Mouse (Mus musculus) hindbrain, postnatal 0 days (tissue): ENCODE measurements at regions not wholly inside any gene's neighbourhood (a gene's known extent, or its start where the extent isn't known, plus 50 kb on each side); places are given as distances from the start of the nearest gene placed in this dataset.
A peak's percentile ranks its signal among the peaks of the same experiment; 100 is the strongest.

ENCODE experiments used
- ATAC-seq: fragments of 200-750 bp; cut with Nextera tagmentation; 2 replicates; pipeline ENCODE4 v1.8.0; 2017; ENCODE audit warnings: mild to moderate bottlenecking, moderate TSS enrichment, moderate library complexity
- DNase-seq: peaks from one replicate; pipeline ENCODE4 v3.0.0-alpha.2; 2015; ENCODE audit warnings: low spot score
- H3K27ac ChIP-seq: fragments of 300-500 bp; sonication (generic); 2 replicates; pipeline ENCODE4 v1.5.1; 2014; ENCODE audit warnings: mild to moderate bottlenecking
- H3K27me3 ChIP-seq: fragments of 300-500 bp; sonication (generic); 2 replicates; pipeline ENCODE4 v1.6.1; 2014; ENCODE audit warnings: low read length, mixed read lengths; ENCODE audit not compliant: insufficient read depth
- H3K36me3 ChIP-seq: fragments of 300-500 bp; sonication (generic); 2 replicates; pipeline ENCODE4 v1.6.1; 2014; ENCODE audit warnings: low read length, mixed read lengths; ENCODE audit not compliant: insufficient read depth
- H3K4me1 ChIP-seq: fragments of 300-500 bp; sonication (generic); 2 replicates; pipeline ENCODE4 v1.6.1; 2014; ENCODE audit warnings: antibody characterized with exemption, low read length, mixed read lengths; ENCODE audit not compliant: insufficient read depth
- H3K4me2 ChIP-seq: fragments of 300-500 bp; sonication (generic); 2 replicates; pipeline ENCODE4 v1.6.1; 2014; ENCODE audit warnings: low read depth, mild to moderate bottlenecking, low read length, moderate library complexity, mixed read lengths
- H3K4me3 ChIP-seq: fragments of 300-500 bp; sonication (generic); 2 replicates; pipeline ENCODE4 v1.5.1; 2014; ENCODE audit warnings: low read length
- H3K9ac ChIP-seq: fragments of 300-500 bp; sonication (generic); replicated peaks from 2 replicates; pipeline ENCODE4 v1.6.1; 2014; ENCODE audit warnings: mild to moderate bottlenecking, low read length, moderate library complexity, mixed read lengths
- H3K9me3 ChIP-seq: fragments of 300-500 bp; sonication (generic); 2 replicates; pipeline ENCODE4 v1.6.1; 2016; ENCODE audit warnings: low read length, mixed read lengths
- CTCF ChIP-seq: IDR thresholded peaks from 2 replicates; pipeline ENCODE4 v1.5.1; 2016; ENCODE audit warnings: antibody characterized with exemption, control low read depth, low read depth
- WGBS: fragments of 180-500 bp; shearing (Covaris S2); extraction: QIAGEN DNeasy Blood & Tissue Kit; methylation state at CpG from one replicate; pipeline ENCODE4 v1.1.7; 2014; 5-methylcytosine and 5-hydroxymethylcytosine counted together

- whole genome bisulfite sequencing = 40% methylated on average over 1 of the region's 1 CpGs
- no peak overlapping the region for H3K27ac ChIP-seq
These were observed 369.6 kb upstream of the Adcyap1 start for GRCm38 (mm10) chr17:92829241-92829640.

More at GRCm38 (mm10) chr17:92829241-92829640, 369.6 kb upstream of the Adcyap1 start:
- Histone ChIP-seq H3K27me3 (no peaks in the 10 kb centered on the region), H3K36me3 (no peaks in the 10 kb centered on the region), H3K4me1 (no peaks in the 10 kb centered on the region), H3K4me3 (no peak overlapping the region), H3K4me2 (no peak overlapping the region), H3K9me3 (no peaks in the 10 kb centered on the region), H3K9ac (no peak overlapping the region)
- DNase-seq (peak; percentile 34), ATAC-seq (no peak)
- no peak for TF ChIP-seq CTCF
